Mouse (Mus musculus): Measurements from ENCODE around the gene Sapcd1. TPM values are rescaled to one million over a fixed set of nuclear protein-coding genes. Genes with fewer than 3 reads are reported as not detected.
"Not testable (repeated sequence)": the region's sequence is repeated elsewhere in the genome, so short reads cannot be mapped to it uniquely, and the experiment has no call there.

Gene Sapcd1
- total RNA-seq, 2 experiments from 2014 or later = 1.7 TPM; not detected in 1

- ATAC-seq (replicated peaks; ENCODE audit: low FRiP score, poor library complexity, severe bottlenecking) = no peak
Measured at GRCm38 (mm10) chr17:35055691-35056495, 28.1 kb upstream of the Sapcd1 start.

- no peak for ATAC-seq (replicated peaks; ENCODE audit: low FRiP score, poor library complexity, severe bottlenecking)
Measured at GRCm38 (mm10) chr17:35052271-35052798, 24.5 kb upstream of the Sapcd1 start.

GRCm38 (mm10) chr17:35051156-35052086 is 23.6 kb upstream of the Sapcd1 start:
- 0 out of 2 replicates have a peak, but pooled peaks have one; percentile 31 for ATAC-seq (replicated peaks; ENCODE audit: low FRiP score, poor library complexity, severe bottlenecking)

GRCm38 (mm10) chr17:35050126-35050750 is 22.4 kb upstream of the Sapcd1 start:
- ATAC-seq (replicated peaks; ENCODE audit: low FRiP score, poor library complexity, severe bottlenecking) = peak; percentile 41

- no peak for ATAC-seq (replicated peaks; ENCODE audit: low FRiP score, poor library complexity, severe bottlenecking)
Measured at GRCm38 (mm10) chr17:35049561-35050016, 21.8 kb upstream of the Sapcd1 start, which contains the start of gene Clic1. Gene Clic1 (plus strand): TSS chr17:35049966.

GRCm38 (mm10) chr17:35048932-35049440 is 21.2 kb upstream of the Sapcd1 start:
- no peak for ATAC-seq (replicated peaks; ENCODE audit: low FRiP score, poor library complexity, severe bottlenecking)

- ATAC-seq (replicated peaks; ENCODE audit: low FRiP score, poor library complexity, severe bottlenecking) = no peak
Measured at GRCm38 (mm10) chr17:35048149-35048931, 20.5 kb upstream of the Sapcd1 start.

GRCm38 (mm10) chr17:35047688-35048087 is 19.9 kb upstream of the Sapcd1 start:
- ATAC-seq (replicated peaks; ENCODE audit: low FRiP score, poor library complexity, severe bottlenecking) = no peak

GRCm38 (mm10) chr17:35046681-35047455 is 19.1 kb upstream of the Sapcd1 start, which contains the start of gene Msh5:
Gene Msh5 (minus strand): TSS chr17:35046745.
- ATAC-seq (replicated peaks; ENCODE audit: low FRiP score, poor library complexity, severe bottlenecking) = peak; percentile 82

- no peak for ATAC-seq (replicated peaks; ENCODE audit: low FRiP score, poor library complexity, severe bottlenecking)
Measured at GRCm38 (mm10) chr17:35045807-35046680, 18.2 kb upstream of the Sapcd1 start.

- ATAC-seq (replicated peaks; ENCODE audit: low FRiP score, poor library complexity, severe bottlenecking) = no peak
Measured at GRCm38 (mm10) chr17:35044904-35045806, 17.3 kb upstream of the Sapcd1 start.

GRCm38 (mm10) chr17:35043794-35044193 is 16.0 kb upstream of the Sapcd1 start:
- no peak for ATAC-seq (replicated peaks; ENCODE audit: low FRiP score, poor library complexity, severe bottlenecking)

- no peak for ATAC-seq (replicated peaks; ENCODE audit: low FRiP score, poor library complexity, severe bottlenecking)
Measured at GRCm38 (mm10) chr17:35039121-35039873, 11.5 kb upstream of the Sapcd1 start.

- ATAC-seq (replicated peaks; ENCODE audit: low FRiP score, poor library complexity, severe bottlenecking) = no peak
Measured at GRCm38 (mm10) chr17:35034896-35035295, 7.1 kb upstream of the Sapcd1 start.

- not testable (repeated sequence) for ATAC-seq (replicated peaks; ENCODE audit: low FRiP score, poor library complexity, severe bottlenecking)
Measured at GRCm38 (mm10) chr17:35033703-35034102, 5.9 kb upstream of the Sapcd1 start.
